Mouse (Mus musculus) liver, postnatal 0 days (tissue): ENCODE results near the gene Tbc1d14. TPM values are rescaled to one million over a fixed set of nuclear protein-coding genes. Genes with fewer than 3 reads are reported as not detected.
A peak's percentile ranks its signal among the peaks of the same experiment; 100 is the strongest.

Experiments used
- ATAC-seq: fragments of 200-750 bp; cut with Nextera tagmentation; 2 replicates; pipeline ENCODE4 v1.8.0; 2017; ENCODE audit warnings: mild to moderate bottlenecking, moderate library complexity
- DNase-seq: peaks from one replicate; pipeline ENCODE4 v3.0.0-alpha.2; 2016
- H3K27ac ChIP-seq: fragments of 300-500 bp; sonication (generic); 2 replicates; pipeline ENCODE4 v1.5.1; 2014; ENCODE audit warnings: antibody characterized with exemption, moderate library complexity, mild to moderate bottlenecking, low read depth
- H3K27me3 ChIP-seq: fragments of 300-500 bp; sonication (generic); 2 replicates; pipeline ENCODE4 v1.6.1; 2014; ENCODE audit warnings: low read length, control low read depth, mixed read lengths; ENCODE audit not compliant: insufficient read depth
- H3K36me3 ChIP-seq: fragments of 300-500 bp; sonication (generic); replicated peaks from 2 replicates; pipeline ENCODE4 v1.6.1; 2014; ENCODE audit warnings: mild to moderate bottlenecking, control low read depth, low read length, moderate library complexity, mixed read lengths; ENCODE audit not compliant: insufficient read depth
- H3K4me1 ChIP-seq: fragments of 300-500 bp; sonication (generic); 2 replicates; pipeline ENCODE4 v1.6.1; 2014; ENCODE audit warnings: antibody characterized with exemption, mild to moderate bottlenecking, control low read depth; ENCODE audit not compliant: insufficient read depth
- H3K4me2 ChIP-seq: fragments of 300-500 bp; sonication (generic); 2 replicates; pipeline ENCODE4 v1.6.1; 2014; ENCODE audit warnings: low read depth, mild to moderate bottlenecking, low read length, moderate library complexity, mixed read lengths
- H3K4me3 ChIP-seq: fragments of 300-500 bp; sonication (generic); 2 replicates; pipeline ENCODE4 v1.5.1; 2014; ENCODE audit warnings: low read depth, low read length
- H3K9ac ChIP-seq: fragments of 300-500 bp; sonication (generic); replicated peaks from 2 replicates; pipeline ENCODE4 v1.6.1; 2014; ENCODE audit warnings: mild to moderate bottlenecking, moderate library complexity
- H3K9me3 ChIP-seq: fragments of 300-500 bp; sonication (generic); 2 replicates; pipeline ENCODE4 v1.6.1; 2016; ENCODE audit warnings: mild to moderate bottlenecking, control low read depth, low read length, mixed read lengths
- CTCF ChIP-seq: sonication (generic); IDR thresholded peaks from 2 replicates; pipeline ENCODE4 v1.5.1; 2016; ENCODE audit warnings: antibody characterized with exemption, low read depth
- EP300 ChIP-seq: IDR thresholded peaks from 2 replicates; pipeline ENCODE4 v1.6.1; 2016; ENCODE audit warnings: antibody characterized with exemption, low read depth, mild to moderate bottlenecking
- WGBS: fragments of 180-500 bp; shearing (Covaris S2); extraction: QIAGEN DNeasy Blood & Tissue Kit; methylation state at CpG from one replicate; pipeline ENCODE4 v1.1.7; 2014; ENCODE audit not compliant: insufficient replicate concordance; 5-methylcytosine and 5-hydroxymethylcytosine counted together
- polyA plus RNA-seq: library from polyadenylated mRNA; unstranded; fragments of >200 nt; fragmentation: Nextera tagmentation; extraction: Ambion mirVana; gene quantifications from 2 replicates; pipeline ENCODE4 v1.2.1, GENCODE M21; 2015

Gene Tbc1d14
- polyA plus RNA-seq, 1 experiment from 2014 or later: 6.5 TPM

- H3K4me1 ChIP-seq: peaks cover 38% of the 10 kb centered on the region
- ATAC-seq (no peak), DNase-seq (no peak)
- no peaks in the 10 kb centered on the region for H3K27me3 ChIP-seq
- WGBS: 74% methylated on average over 3 of the region's 3 CpGs
- H3K9me3 ChIP-seq: no peaks in the 10 kb centered on the region
- H3K4me2 ChIP-seq: no peak overlapping the region
- no peak overlapping the region for H3K4me3 ChIP-seq
- H3K9ac ChIP-seq: no peak overlapping the region
- peak overlapping the region; percentile 63 for H3K27ac ChIP-seq
- no peak for TF ChIP-seq CTCF
- peaks cover 18% of the 10 kb centered on the region for H3K36me3 ChIP-seq
Measured at GRCm38 (mm10) chr5:36575227-36575626, 17.8 kb downstream of the Tbc1d14 start.

- H3K27ac ChIP-seq: peak overlapping the region; percentile 80
- no peaks in the 10 kb centered on the region for H3K9me3 ChIP-seq
- H3K4me1 ChIP-seq: peaks cover 46% of the 10 kb centered on the region
- no peaks in the 10 kb centered on the region for H3K27me3 ChIP-seq
- no peak overlapping the region for H3K4me3 ChIP-seq
- TF ChIP-seq EP300: peak; percentile 32; the same call in 1 of the 2 replicates
- TF ChIP-seq CTCF: no peak
- ATAC-seq (peak; percentile 45; the same call in 1 of the 2 replicates), DNase-seq (no peak)
- peaks cover 18% of the 10 kb centered on the region for H3K36me3 ChIP-seq
- 0 out of 2 replicates have a peak overlapping the region, but pooled peaks have one; percentile 26 for H3K9ac ChIP-seq
- H3K4me2 ChIP-seq: no peak overlapping the region; the same call in 1 of the 2 replicates
- 40% methylated on average over 8 of the region's 8 CpGs for WGBS
Measured at GRCm38 (mm10) chr5:36574147-36574870, 18.8 kb downstream of the Tbc1d14 start.

- DNase-seq: no peak
Measured at GRCm38 (mm10) chr5:36573354-36573753, 19.7 kb downstream of the Tbc1d14 start.

GRCm38 (mm10) chr5:36571371-36571770 lies 21.7 kb downstream of the Tbc1d14 start:
- Histone ChIP-seq H3K9ac (no peak overlapping the region), H3K4me3 (no peak overlapping the region), H3K27me3 (no peaks in the 10 kb centered on the region), H3K9me3 (no peaks in the 10 kb centered on the region), H3K4me1 (peaks cover 68% of the 10 kb centered on the region), H3K27ac (no peak overlapping the region), H3K4me2 (no peak overlapping the region), H3K36me3 (peaks cover 16% of the 10 kb centered on the region)
- no peak for ATAC-seq
- 92% methylated on average over 16 of the region's 16 CpGs for WGBS
- no peak for TF ChIP-seq EP300
- no peak for TF ChIP-seq CTCF
- DNase-seq: no peak

More at GRCm38 (mm10) chr5:36573354-36573753, 19.7 kb downstream of the Tbc1d14 start:
- ATAC-seq: peak; percentile 50
- H3K9ac ChIP-seq: no peak overlapping the region; the same call in 1 of the 2 replicates
- H3K4me3 ChIP-seq: no peak overlapping the region
- H3K9me3 ChIP-seq: no peaks in the 10 kb centered on the region
- WGBS: 31% methylated on average over 3 of the region's 3 CpGs
- H3K4me1 ChIP-seq: peaks cover 53% of the 10 kb centered on the region
- peaks cover 18% of the 10 kb centered on the region for H3K36me3 ChIP-seq
- peak overlapping the region; percentile 13; the same call in 1 of the 2 replicates for H3K27ac ChIP-seq
- no peaks in the 10 kb centered on the region for H3K27me3 ChIP-seq
- peak; percentile 85 for TF ChIP-seq EP300
- no peak for TF ChIP-seq CTCF
- H3K4me2 ChIP-seq: no peak overlapping the region; the same call in 1 of the 2 replicates

- DNase-seq (no peak), ATAC-seq (no peak)
- WGBS: 79% methylated on average over 4 of the region's 4 CpGs
- Histone ChIP-seq H3K27me3 (no peaks in the 10 kb centered on the region), H3K9me3 (no peaks in the 10 kb centered on the region), H3K27ac (peak overlapping the region; percentile 41; the same call in 1 of the 2 replicates), H3K4me1 (peaks cover 68% of the 10 kb centered on the region), H3K36me3 (peaks cover 16% of the 10 kb centered on the region), H3K4me3 (no peak overlapping the region), H3K4me2 (no peak overlapping the region), H3K9ac (no peak overlapping the region)
- TF ChIP-seq CTCF (no peak), EP300 (no peak)
Measured at GRCm38 (mm10) chr5:36570546-36571245, 22.4 kb downstream of the Tbc1d14 start.

- no peaks in the 10 kb centered on the region for H3K9me3 ChIP-seq
- ATAC-seq (peak; percentile 56), DNase-seq (no peak)
- H3K27ac ChIP-seq: peak overlapping the region; percentile 49; the same call in 1 of the 2 replicates
- WGBS: 83% methylated on average over 7 of the region's 7 CpGs
- H3K36me3 ChIP-seq: peaks cover 16% of the 10 kb centered on the region
- no peak overlapping the region for H3K4me3 ChIP-seq
- H3K9ac ChIP-seq: no peak overlapping the region
- no peak overlapping the region for H3K4me2 ChIP-seq
- peaks cover 68% of the 10 kb centered on the region for H3K4me1 ChIP-seq
- H3K27me3 ChIP-seq: no peaks in the 10 kb centered on the region
- TF ChIP-seq CTCF (no peak), EP300 (peak; percentile 36; the same call in 1 of the 2 replicates)
Measured at GRCm38 (mm10) chr5:36570098-36570497, 23.0 kb downstream of the Tbc1d14 start.
